Mouse (Mus musculus): Measurements from ENCODE around the gene Kcne1l. TPM values are rescaled to one million over a fixed set of nuclear protein-coding genes. Genes with fewer than 3 reads are reported as not detected.

Gene Kcne1l
- total and polyA plus RNA-seq, 3 experiments, result not detected

- ATAC-seq (ENCODE audit: extremely low read depth, insufficient number of reproducible peaks, low FRiP score, poor library complexity, severe bottlenecking) (no peak), DNase-seq (ENCODE audit: low spot score) (no peak)
- no peaks in the 10 kb centered on the region for H3K4me1 ChIP-seq (ENCODE audit: insufficient read depth, low read depth, low read length)
- H3K4me3 ChIP-seq (ENCODE audit: low read depth, low read length), result no peak overlapping the region
- H3K9me3 ChIP-seq (replicated peaks), result no peaks in the 10 kb centered on the region
- peaks cover 4% of the 10 kb centered on the region; the same call in 1 of the 2 replicates for H3K27me3 ChIP-seq (ENCODE audit: insufficient read depth, low read length)
- TF ChIP-seq POLR2AphosphoS5 (IDR thresholded peaks at IDR 0.05; ENCODE audit: insufficient replicate concordance, low read depth, low read length), result no peak
- no peak for TF ChIP-seq GATA2 (IDR thresholded peaks at IDR 0.05; ENCODE audit: borderline replicate concordance, low read depth, low read length)
- TF ChIP-seq CTCF (IDR thresholded peaks at IDR 0.05; ENCODE audit: low read depth, low read length), result no peak
- no peak for TF ChIP-seq TAL1 (conservative IDR thresholded peaks at IDR 0.05; ENCODE audit: low read depth, low read length)
- no peak for TF ChIP-seq GATA1 (IDR thresholded peaks at IDR 0.05; ENCODE audit: borderline replicate concordance, low read length)
- H3K36me3 ChIP-seq (replicated peaks), result no peaks in the 10 kb centered on the region
These were observed 29.5 kb downstream of the Kcne1l start for GRCm38 (mm10) chrX:142276573-142276972.

- DNase-seq (ENCODE audit: low spot score) (no peak), ATAC-seq (ENCODE audit: extremely low read depth, insufficient number of reproducible peaks, low FRiP score, poor library complexity, severe bottlenecking) (no peak)
- Histone ChIP-seq H3K36me3 (replicated peaks) (no peaks in the 10 kb centered on the region), H3K27me3 (ENCODE audit: insufficient read depth, low read length) (peaks cover 4% of the 10 kb centered on the region; the same call in 1 of the 2 replicates), H3K4me1 (ENCODE audit: insufficient read depth, low read depth, low read length) (no peaks in the 10 kb centered on the region), H3K9me3 (replicated peaks) (no peaks in the 10 kb centered on the region), H3K4me3 (ENCODE audit: low read depth, low read length) (no peak overlapping the region)
- TF ChIP-seq CTCF (IDR thresholded peaks at IDR 0.05; ENCODE audit: low read depth, low read length), result no peak
- TF ChIP-seq TAL1 (conservative IDR thresholded peaks at IDR 0.05; ENCODE audit: low read depth, low read length), result no peak
- no peak for TF ChIP-seq GATA1 (IDR thresholded peaks at IDR 0.05; ENCODE audit: borderline replicate concordance, low read length)
- no peak for TF ChIP-seq GATA2 (IDR thresholded peaks at IDR 0.05; ENCODE audit: borderline replicate concordance, low read depth, low read length)
- no peak for TF ChIP-seq POLR2AphosphoS5 (IDR thresholded peaks at IDR 0.05; ENCODE audit: insufficient replicate concordance, low read depth, low read length)
These were observed 30.1 kb downstream of the Kcne1l start for GRCm38 (mm10) chrX:142276031-142276430.

Other genes with a start within 250 kb of the Kcne1l start
- gene Gucy2f, start 109.4 kb downstream of the Kcne1l start, total RNA-seq (2014; fragmentation: Nextera tagmentation), result not detected in 2 replicates
- gene Gucy2f, start 109.4 kb downstream of the Kcne1l start, total RNA-seq (2017), result under 0.01 TPM in 2 replicates
- not detected in 2 replicates for gene Gucy2f, start 109.4 kb downstream of the Kcne1l start, polyA plus RNA-seq (2012)
- gene Nxt2, start 79.5 kb downstream of the Kcne1l start, total RNA-seq (2014; fragmentation: Nextera tagmentation), result 7.8 and 9.1 TPM in 2 replicates
- gene Nxt2, start 79.5 kb downstream of the Kcne1l start, total RNA-seq (2017), result 6.9 and 7.7 TPM in 2 replicates
- gene Nxt2, start 79.5 kb downstream of the Kcne1l start, polyA plus RNA-seq (2012), result 0.19 and 0.72 TPM in 2 replicates
- gene Acsl4, start 84.2 kb upstream of the Kcne1l start, total RNA-seq (2014; fragmentation: Nextera tagmentation), result 176 and 184 TPM in 2 replicates
- 96.7 and 110 TPM in 2 replicates for gene Acsl4, start 84.2 kb upstream of the Kcne1l start, total RNA-seq (2017)
- gene Acsl4, start 84.2 kb upstream of the Kcne1l start, polyA plus RNA-seq (2012), result 4.2 and 6.1 TPM in 2 replicates